Mouse (Mus musculus): Measurements from ENCODE around the gene Slpi. TPM values are rescaled to one million over a fixed set of nuclear protein-coding genes. Genes with fewer than 3 reads are reported as not detected.
"Not testable (repeated sequence)": the region's sequence is repeated elsewhere in the genome, so short reads cannot be mapped to it uniquely, and the experiment has no call there.

The Slpi gene
- polyA plus RNA-seq, 1 experiment from 2014 or later, result 1.1 TPM

DNA sequence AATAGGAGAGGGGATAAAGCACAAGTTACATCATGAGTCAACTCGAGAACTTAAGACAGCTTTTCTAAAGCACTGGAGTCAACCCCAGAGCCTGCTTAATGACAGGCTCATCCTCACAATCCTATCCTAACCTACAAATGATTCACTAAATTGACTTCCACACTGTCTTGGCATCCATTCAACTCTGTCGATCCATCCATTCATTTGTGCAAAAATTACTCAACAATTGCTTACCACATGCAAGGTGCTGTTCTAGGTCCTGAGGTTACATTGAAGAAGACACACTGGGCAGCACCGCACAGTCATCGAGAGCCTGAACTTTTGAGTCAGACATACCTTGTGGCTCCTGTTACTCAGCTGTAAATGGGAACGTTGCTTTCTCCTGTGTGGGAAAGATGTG lies 29.9 kb downstream of the Slpi start:
- Histone ChIP-seq H3K9me3 (ENCODE audit: control insufficient read depth, low read length) (no peaks in the 10 kb centered on the region), H3K4me1 (ENCODE audit: control insufficient read depth, insufficient read depth, low read length) (no peaks in the 10 kb centered on the region), H3K27me3 (ENCODE audit: control insufficient read depth, insufficient read depth, low read length) (no peaks in the 10 kb centered on the region), H3K4me2 (ENCODE audit: low read depth) (no peak overlapping the region), H3K27ac (ENCODE audit: low read depth, low read length) (no peak overlapping the region), H3K9ac (ENCODE audit: low read length) (no peak overlapping the region), H3K36me3 (ENCODE audit: control insufficient read depth, insufficient read depth, low read length) (no peaks in the 10 kb centered on the region), H3K4me3 (ENCODE audit: low read depth, low read length) (no peak overlapping the region)
- ATAC-seq (ENCODE audit: insufficient read depth, low FRiP score, low TSS enrichment) (no peak), DNase-seq (ENCODE audit: low spot score) (no peak)
- 86% methylated on average over 5 of the region's 5 CpGs for WGBS

GRCm38 (mm10) chr2:164358373-164358772 lies 30.5 kb downstream of the Slpi start:
- ATAC-seq (ENCODE audit: insufficient read depth, low FRiP score, low TSS enrichment) (no peak), DNase-seq (ENCODE audit: low spot score) (no peak)
- H3K4me2 ChIP-seq (ENCODE audit: low read depth), result no peak overlapping the region
- no peak overlapping the region for H3K27ac ChIP-seq (ENCODE audit: low read depth, low read length)
- no peaks in the 10 kb centered on the region for H3K9me3 ChIP-seq (ENCODE audit: control insufficient read depth, low read length)
- no peaks in the 10 kb centered on the region for H3K4me1 ChIP-seq (ENCODE audit: control insufficient read depth, insufficient read depth, low read length)
- no peak overlapping the region for H3K4me3 ChIP-seq (ENCODE audit: low read depth, low read length)
- H3K27me3 ChIP-seq (ENCODE audit: control insufficient read depth, insufficient read depth, low read length), result no peaks in the 10 kb centered on the region
- no peaks in the 10 kb centered on the region for H3K36me3 ChIP-seq (ENCODE audit: control insufficient read depth, insufficient read depth, low read length)
- 82% methylated on average over 3 of the region's 3 CpGs for WGBS
- H3K9ac ChIP-seq (ENCODE audit: low read length), result no peak overlapping the region

- Histone ChIP-seq H3K36me3 (ENCODE audit: control insufficient read depth, insufficient read depth, low read length) (no peaks in the 10 kb centered on the region), H3K4me2 (ENCODE audit: low read depth) (no peak overlapping the region), H3K9ac (ENCODE audit: low read length) (no peak overlapping the region), H3K4me1 (ENCODE audit: control insufficient read depth, insufficient read depth, low read length) (no peaks in the 10 kb centered on the region), H3K9me3 (ENCODE audit: control insufficient read depth, low read length) (no peaks in the 10 kb centered on the region), H3K4me3 (ENCODE audit: low read depth, low read length) (no peak overlapping the region), H3K27ac (ENCODE audit: low read depth, low read length) (no peak overlapping the region), H3K27me3 (ENCODE audit: control insufficient read depth, insufficient read depth, low read length) (no peaks in the 10 kb centered on the region)
- ATAC-seq (ENCODE audit: insufficient read depth, low FRiP score, low TSS enrichment) (no peak), DNase-seq (ENCODE audit: low spot score) (no peak)
- WGBS, result 78% methylated on average over 11 of the region's 11 CpGs
These were observed 32.5 kb downstream of the Slpi start for GRCm38 (mm10) chr2:164356177-164356967.

DNA sequence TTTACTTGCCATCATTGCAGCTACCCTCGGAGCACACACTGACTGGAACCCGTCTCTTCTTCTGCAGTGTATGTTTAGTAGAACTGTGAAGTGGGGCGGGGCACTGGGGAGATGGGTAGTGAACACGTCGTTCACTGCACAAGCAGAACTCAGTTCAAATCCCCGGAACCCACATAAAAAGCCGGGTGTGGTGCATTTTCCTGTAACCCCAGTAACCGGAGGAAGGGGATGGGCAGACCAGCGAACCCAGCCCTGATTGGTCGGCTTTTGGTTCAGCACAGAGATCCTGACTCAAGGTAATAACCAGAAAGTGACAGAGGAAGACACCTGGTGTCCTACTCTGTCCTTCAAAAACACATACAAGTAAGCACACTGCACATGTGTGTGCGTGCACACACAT lies 35.5 kb downstream of the Slpi start:
- Histone ChIP-seq H3K36me3 (ENCODE audit: control insufficient read depth, insufficient read depth, low read length) (no peaks in the 10 kb centered on the region), H3K4me1 (ENCODE audit: control insufficient read depth, insufficient read depth, low read length) (no peaks in the 10 kb centered on the region), H3K9ac (ENCODE audit: low read length) (no peak overlapping the region), H3K4me2 (ENCODE audit: low read depth) (no peak overlapping the region), H3K27me3 (ENCODE audit: control insufficient read depth, insufficient read depth, low read length) (no peaks in the 10 kb centered on the region), H3K4me3 (ENCODE audit: low read depth, low read length) (no peak overlapping the region), H3K9me3 (ENCODE audit: control insufficient read depth, low read length) (no peaks in the 10 kb centered on the region), H3K27ac (ENCODE audit: low read depth, low read length) (no peak overlapping the region)
- DNase-seq (ENCODE audit: low spot score) (no peak), ATAC-seq (ENCODE audit: insufficient read depth, low FRiP score, low TSS enrichment) (no peak)
- 89% methylated on average over 11 of the region's 11 CpGs for WGBS

GRCm38 (mm10) chr2:164352697-164353096 lies 36.2 kb downstream of the Slpi start:
- H3K9me3 ChIP-seq (ENCODE audit: control insufficient read depth, low read length), result no peaks in the 10 kb centered on the region
- H3K27me3 ChIP-seq (ENCODE audit: control insufficient read depth, insufficient read depth, low read length), result no peaks in the 10 kb centered on the region
- no peak overlapping the region for H3K9ac ChIP-seq (ENCODE audit: low read length)
- H3K4me2 ChIP-seq (ENCODE audit: low read depth), result no peak overlapping the region
- no peak overlapping the region for H3K4me3 ChIP-seq (ENCODE audit: low read depth, low read length)
- DNase-seq (ENCODE audit: low spot score) (no peak), ATAC-seq (ENCODE audit: insufficient read depth, low FRiP score, low TSS enrichment) (no peak)
- H3K4me1 ChIP-seq (ENCODE audit: control insufficient read depth, insufficient read depth, low read length), result no peaks in the 10 kb centered on the region
- WGBS, result 90% methylated on average over 3 of the region's 3 CpGs
- H3K27ac ChIP-seq (ENCODE audit: low read depth, low read length), result no peak overlapping the region
- H3K36me3 ChIP-seq (ENCODE audit: control insufficient read depth, insufficient read depth, low read length), result no peaks in the 10 kb centered on the region

DNA sequence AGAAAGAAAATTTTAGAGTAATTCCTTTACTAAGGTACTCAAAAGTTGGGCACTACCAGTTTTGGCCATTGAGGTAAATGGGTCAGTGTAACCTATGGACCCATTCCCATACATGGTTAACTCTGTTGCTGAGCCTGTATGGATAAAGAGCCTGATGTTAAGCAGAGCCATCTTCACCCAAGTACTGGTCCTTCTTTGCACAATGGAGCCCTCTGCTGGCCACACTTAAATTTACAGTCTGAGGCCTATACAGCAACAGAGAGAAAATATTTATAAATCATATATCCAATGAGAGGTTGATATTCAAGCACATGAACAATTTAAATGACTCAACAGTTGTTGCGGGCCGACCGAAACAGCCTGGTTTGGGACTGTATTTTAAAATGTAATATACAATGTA lies 39.9 kb downstream of the Slpi start:
- H3K4me1 ChIP-seq (ENCODE audit: control insufficient read depth, insufficient read depth, low read length), result no peaks in the 10 kb centered on the region
- H3K4me3 ChIP-seq (ENCODE audit: low read depth, low read length), result no peak overlapping the region
- WGBS, result 94% methylated on average over 3 of the region's 3 CpGs
- no peaks in the 10 kb centered on the region for H3K36me3 ChIP-seq (ENCODE audit: control insufficient read depth, insufficient read depth, low read length)
- no peaks in the 10 kb centered on the region for H3K27me3 ChIP-seq (ENCODE audit: control insufficient read depth, insufficient read depth, low read length)
- H3K9ac ChIP-seq (ENCODE audit: low read length), result no peak overlapping the region
- H3K27ac ChIP-seq (ENCODE audit: low read depth, low read length), result no peak overlapping the region
- H3K4me2 ChIP-seq (ENCODE audit: low read depth), result no peak overlapping the region
- DNase-seq (ENCODE audit: low spot score) (peak; percentile 24), ATAC-seq (ENCODE audit: insufficient read depth, low FRiP score, low TSS enrichment) (no peak)
- H3K9me3 ChIP-seq (ENCODE audit: control insufficient read depth, low read length), result no peaks in the 10 kb centered on the region

DNA sequence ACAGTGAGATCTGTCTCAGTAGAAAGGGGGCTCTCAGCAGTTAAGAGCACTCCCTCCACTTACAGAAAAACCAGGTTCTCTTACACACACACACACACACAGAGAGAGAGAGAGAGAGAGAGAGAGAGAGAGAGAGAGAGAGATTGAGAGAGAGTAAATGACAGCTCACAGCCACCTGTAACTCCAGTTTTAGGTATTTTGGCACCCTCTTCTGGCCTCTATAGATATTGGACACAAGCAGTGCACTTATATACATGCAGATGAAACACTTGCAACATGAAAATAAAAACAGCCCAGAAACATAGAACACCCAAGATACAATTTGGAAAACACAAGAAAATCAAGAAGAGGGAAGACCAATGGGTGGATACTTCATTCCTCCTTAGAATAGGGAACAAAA lies 41.2 kb downstream of the Slpi start:
- not testable (repeated sequence) for H3K27me3 ChIP-seq (ENCODE audit: control insufficient read depth, insufficient read depth, low read length); H3K27ac ChIP-seq (ENCODE audit: low read depth, low read length); H3K9ac ChIP-seq (ENCODE audit: low read length); H3K4me3 ChIP-seq (ENCODE audit: low read depth, low read length); H3K9me3 ChIP-seq (ENCODE audit: control insufficient read depth, low read length); DNase-seq (ENCODE audit: low spot score); ATAC-seq (ENCODE audit: insufficient read depth, low FRiP score, low TSS enrichment); H3K36me3 ChIP-seq (ENCODE audit: control insufficient read depth, insufficient read depth, low read length); H3K4me2 ChIP-seq (ENCODE audit: low read depth); H3K4me1 ChIP-seq (ENCODE audit: control insufficient read depth, insufficient read depth, low read length)

DNA sequence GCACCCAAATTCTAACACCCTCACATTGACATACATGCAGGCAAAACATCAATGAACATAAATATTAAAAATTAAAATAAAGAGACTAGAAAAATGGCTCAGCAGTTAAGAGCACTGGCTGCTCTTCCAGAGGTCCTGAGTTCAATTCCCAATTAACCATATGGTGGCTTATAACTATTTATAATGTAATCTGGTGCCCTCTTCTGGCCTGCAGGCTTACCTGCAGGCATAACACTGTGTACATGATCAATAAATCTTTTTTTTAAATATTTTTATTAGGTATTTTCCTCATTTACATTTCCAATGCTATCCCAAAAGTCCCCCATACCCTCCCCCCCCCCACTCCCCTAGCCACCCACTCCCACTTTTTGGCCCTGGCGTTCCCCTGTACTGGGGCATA lies 45.2 kb downstream of the Slpi start:
- not testable (repeated sequence) for H3K4me1 ChIP-seq (ENCODE audit: control insufficient read depth, insufficient read depth, low read length); H3K9me3 ChIP-seq (ENCODE audit: control insufficient read depth, low read length); DNase-seq (ENCODE audit: low spot score); H3K4me2 ChIP-seq (ENCODE audit: low read depth); H3K4me3 ChIP-seq (ENCODE audit: low read depth, low read length); H3K27me3 ChIP-seq (ENCODE audit: control insufficient read depth, insufficient read depth, low read length); H3K27ac ChIP-seq (ENCODE audit: low read depth, low read length); ATAC-seq (ENCODE audit: insufficient read depth, low FRiP score, low TSS enrichment); H3K36me3 ChIP-seq (ENCODE audit: control insufficient read depth, insufficient read depth, low read length); H3K9ac ChIP-seq (ENCODE audit: low read length)
- 67% methylated on average over 1 of the region's 1 CpGs for WGBS

GRCm38 (mm10) chr2:164332440-164332839 lies 56.5 kb downstream of the Slpi start, which contains the start of gene Svs5:
Svs5 (plus strand) TSS chr2:164332740.
- not testable (repeated sequence) for H3K9ac ChIP-seq (ENCODE audit: low read length); H3K27ac ChIP-seq (ENCODE audit: low read depth, low read length); H3K27me3 ChIP-seq (ENCODE audit: control insufficient read depth, insufficient read depth, low read length); H3K4me1 ChIP-seq (ENCODE audit: control insufficient read depth, insufficient read depth, low read length); DNase-seq (ENCODE audit: low spot score); H3K9me3 ChIP-seq (ENCODE audit: control insufficient read depth, low read length); H3K4me2 ChIP-seq (ENCODE audit: low read depth); H3K4me3 ChIP-seq (ENCODE audit: low read depth, low read length); ATAC-seq (ENCODE audit: insufficient read depth, low FRiP score, low TSS enrichment); H3K36me3 ChIP-seq (ENCODE audit: control insufficient read depth, insufficient read depth, low read length)
- 80% methylated on average over 3 of the region's 3 CpGs for WGBS
